Mouse (Mus musculus): ENCODE measurements around the gene Plbd2. TPM values are rescaled to one million over a fixed set of nuclear protein-coding genes. Genes with fewer than 3 reads are reported as not detected.

Plbd2 gene
- 10 to 100 TPM; 62.6 to 66.0 TPM for total RNA-seq (2021)
- long read RNA-seq, experiment 1, full-length matches to known transcripts: 28 of 58 reads
- long read RNA-seq, experiment 1, partial matches to known transcripts: 6 of 58 reads
- long read RNA-seq, experiment 1, other reads (novel, unspliced or antisense): 24 of 58 reads
- long read RNA-seq, experiment 2, full-length matches to known transcripts: 32 of 62 reads
- long read RNA-seq, experiment 2, partial matches to known transcripts: 8 of 62 reads
- long read RNA-seq, experiment 2, other reads (novel, unspliced or antisense): 22 of 62 reads

DNA sequence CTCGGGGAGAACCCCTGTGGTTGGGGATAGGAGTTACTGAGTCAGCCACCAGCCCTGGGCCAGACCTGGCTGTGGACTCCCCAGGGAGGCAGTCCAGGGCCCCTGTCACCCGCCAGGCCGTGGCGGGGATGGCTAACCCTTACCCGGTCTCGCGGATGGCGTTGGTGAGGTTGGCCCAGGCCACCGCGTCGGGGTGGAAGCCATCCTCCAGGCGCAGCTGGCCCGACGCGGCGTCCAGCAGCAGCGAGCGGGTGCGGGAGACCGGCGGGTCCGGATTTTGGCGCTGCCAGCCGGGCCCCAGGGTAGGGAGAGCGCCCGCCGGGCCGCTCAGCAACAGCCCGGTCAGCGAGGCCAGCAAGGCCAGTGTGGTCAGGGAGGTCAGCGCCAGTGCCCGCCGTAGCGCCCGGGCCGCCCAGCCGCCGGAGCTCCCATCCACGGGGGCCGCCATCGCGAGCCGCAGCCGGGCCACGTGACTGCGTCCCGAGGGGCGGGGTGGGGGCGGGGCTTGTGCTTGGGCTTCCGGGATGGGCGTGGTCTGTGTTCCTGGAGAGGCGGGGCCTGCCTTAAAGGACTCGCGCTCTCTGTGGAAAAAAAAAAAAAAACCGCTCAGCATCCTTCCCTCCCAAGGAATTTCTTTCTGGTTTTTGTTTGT lies at the start of gene Plbd2:
TSS of gene Plbd2 (minus strand) at position 482 of the 652 bp plus-strand sequence.
- peak; percentile 75 to 77 for DNase-seq (ENCODE audit: low spot score in 2 of 2)
- H3K27ac ChIP-seq: peak within 1 kb of the TSS; percentile 90
- peak within 1 kb of the TSS; percentile 97 for H3K4me3 ChIP-seq
- TF ChIP-seq CTCF (conservative IDR thresholded peaks at IDR 0.05): no peak

GRCm38 (mm10) chr5:120550673-120551072 lies 47.2 kb upstream of the Plbd2 start:
- TF ChIP-seq CTCF (conservative IDR thresholded peaks at IDR 0.05): no peak
- Histone ChIP-seq H3K27ac (no peak overlapping the region), H3K4me3 (no peak overlapping the region)
- peak in 1 of 2 experiments; percentile 53 for DNase-seq (ENCODE audit: low spot score in 2 of 2)

- Histone ChIP-seq H3K27ac (no peak overlapping the region), H3K4me3 (no peak overlapping the region)
- no peak for TF ChIP-seq CTCF (conservative IDR thresholded peaks at IDR 0.05)
- DNase-seq (ENCODE audit: low spot score in 2 of 2): no peak
Measured at GRCm38 (mm10) chr5:120550137-120550536, 46.7 kb upstream of the Plbd2 start.

DNA sequence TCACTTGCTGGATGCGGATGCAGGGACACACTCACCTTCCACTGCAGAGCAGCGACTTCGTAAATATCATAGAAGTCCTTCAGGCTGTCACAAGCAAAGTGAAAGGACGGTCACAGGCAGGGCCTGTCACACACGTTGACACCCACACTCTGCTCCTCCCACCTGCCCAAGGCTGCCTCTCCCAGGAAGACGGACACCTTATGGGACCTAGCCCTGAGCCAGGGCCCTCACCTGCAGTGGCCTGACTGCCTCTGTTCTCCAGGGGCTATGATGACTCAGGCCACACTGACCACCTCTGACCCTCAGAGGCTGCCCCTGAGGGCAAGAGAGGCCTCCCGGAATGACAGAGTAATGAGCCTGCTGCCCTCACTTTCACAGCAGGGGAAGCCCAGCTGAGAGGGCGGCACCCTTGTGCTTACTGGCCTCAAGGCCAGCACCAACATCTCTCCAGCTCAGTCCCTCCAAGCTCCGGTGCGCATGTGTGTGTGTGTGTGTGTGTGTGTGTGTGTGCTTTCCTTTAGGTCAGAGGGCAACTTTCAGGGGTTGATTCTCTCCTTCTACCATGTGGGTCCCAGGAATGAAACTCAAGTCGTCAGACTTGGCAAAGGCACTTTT lies 44.9 kb upstream of the Plbd2 start:
- Histone ChIP-seq H3K27ac (no peak overlapping the region), H3K4me3 (no peak overlapping the region)
- DNase-seq (ENCODE audit: low spot score in 2 of 2): no peak
- no peak for TF ChIP-seq CTCF (conservative IDR thresholded peaks at IDR 0.05)

GRCm38 (mm10) chr5:120536632-120537031 lies 33.2 kb upstream of the Plbd2 start:
- Histone ChIP-seq H3K27ac (peak overlapping the region; percentile 76), H3K4me3 (no peak overlapping the region)
- no peak for TF ChIP-seq CTCF (conservative IDR thresholded peaks at IDR 0.05)
- no peak for DNase-seq (ENCODE audit: low spot score in 2 of 2)

- no peak for TF ChIP-seq CTCF (conservative IDR thresholded peaks at IDR 0.05)
- Histone ChIP-seq H3K4me3 (no peak overlapping the region), H3K27ac (peak overlapping the region; percentile 76)
- peak; percentile 36 to 37 for DNase-seq (ENCODE audit: low spot score in 2 of 2)
Measured at GRCm38 (mm10) chr5:120536046-120536445, 32.6 kb upstream of the Plbd2 start.

DNA sequence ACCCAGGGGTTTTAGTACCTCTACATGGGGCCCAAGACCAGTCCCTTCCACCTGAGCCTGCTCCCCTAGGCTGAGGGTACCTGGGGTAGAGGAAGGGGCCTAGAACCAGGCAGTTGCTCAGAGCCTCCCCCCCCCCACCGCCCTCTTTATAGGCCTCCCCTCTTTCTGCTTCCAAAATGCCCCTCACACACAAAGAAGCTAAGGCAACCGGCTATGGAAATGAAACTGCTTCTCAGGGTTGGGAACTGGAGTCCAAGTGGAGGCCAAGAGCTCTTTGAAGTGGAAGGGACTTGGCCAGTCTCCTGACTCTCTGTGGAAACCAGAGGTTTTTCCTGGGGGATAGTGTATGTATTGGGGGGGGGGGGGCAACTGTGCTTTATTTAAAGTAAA lies 31.3 kb upstream of the Plbd2 start:
- no peak for DNase-seq (ENCODE audit: low spot score in 2 of 2)
- Histone ChIP-seq H3K27ac (peak overlapping the region; percentile 43), H3K4me3 (no peak overlapping the region)
- TF ChIP-seq CTCF (conservative IDR thresholded peaks at IDR 0.05): no peak

GRCm38 (mm10) chr5:120534071-120534685 lies 30.8 kb upstream of the Plbd2 start:
- H3K27ac ChIP-seq: peak overlapping the region; percentile 43
- no peak for DNase-seq (ENCODE audit: low spot score in 2 of 2)
- no peak for TF ChIP-seq CTCF (conservative IDR thresholded peaks at IDR 0.05)
- no peak overlapping the region for H3K4me3 ChIP-seq

DNA sequence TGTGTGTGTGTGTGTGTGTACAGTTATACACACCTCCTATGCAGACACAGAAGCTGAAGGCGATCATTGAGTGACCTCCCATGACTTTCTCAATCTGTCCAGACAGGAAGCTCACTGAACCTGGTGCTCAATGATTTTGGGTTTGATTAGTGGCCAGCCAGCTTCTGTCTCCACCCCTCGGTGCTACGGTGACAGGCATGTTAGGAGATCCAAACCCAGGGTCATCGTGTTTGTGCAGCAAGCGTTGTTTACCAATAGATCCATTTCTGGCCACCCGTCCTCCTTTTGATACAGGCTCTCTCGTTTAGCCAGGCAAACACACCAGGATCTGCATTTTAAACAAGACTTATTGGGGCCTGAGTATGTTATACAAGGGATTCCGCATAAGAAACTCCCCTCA lies 28.2 kb upstream of the Plbd2 start:
- H3K27ac ChIP-seq: no peak overlapping the region
- DNase-seq (ENCODE audit: low spot score in 2 of 2): no peak
- H3K4me3 ChIP-seq: no peak overlapping the region
- no peak for TF ChIP-seq CTCF (conservative IDR thresholded peaks at IDR 0.05)

GRCm38 (mm10) chr5:120527296-120527964 lies 24.0 kb upstream of the Plbd2 start:
- no peak overlapping the region for H3K4me3 ChIP-seq
- no peak overlapping the region for H3K27ac ChIP-seq
- TF ChIP-seq CTCF (conservative IDR thresholded peaks at IDR 0.05): no peak
- no peak for DNase-seq (ENCODE audit: low spot score in 2 of 2)

DNA sequence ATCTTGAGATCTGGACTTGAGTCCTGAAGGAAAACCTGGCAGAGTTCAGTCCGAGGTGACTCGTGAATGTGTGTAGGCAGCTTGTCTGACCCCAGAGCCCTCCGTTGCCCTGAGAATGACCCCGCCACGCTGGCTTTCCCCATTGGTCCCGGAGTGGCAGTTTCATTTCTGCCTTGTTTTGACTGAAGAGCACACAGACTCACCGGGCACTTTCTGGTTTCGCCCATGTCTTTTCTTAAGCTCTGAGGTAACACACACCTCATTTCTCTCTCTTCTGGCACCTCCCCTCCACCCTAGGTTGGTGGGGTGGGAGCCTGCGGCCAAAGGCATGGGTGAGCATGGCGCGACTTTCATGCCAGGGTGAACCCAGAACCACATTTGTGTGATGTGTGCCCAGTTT lies 22.9 kb upstream of the Plbd2 start:
- H3K4me3 ChIP-seq: no peak overlapping the region
- no peak for TF ChIP-seq CTCF (conservative IDR thresholded peaks at IDR 0.05)

GRCm38 (mm10) chr5:120525737-120526136 lies 22.3 kb upstream of the Plbd2 start:
- no peak for DNase-seq (ENCODE audit: low spot score in 2 of 2)
- no peak overlapping the region for H3K27ac ChIP-seq
- H3K4me3 ChIP-seq: no peak overlapping the region
- TF ChIP-seq CTCF (conservative IDR thresholded peaks at IDR 0.05): peak; percentile 54

More for the DNA sequence above, 22.9 kb upstream of the Plbd2 start:
- H3K27ac ChIP-seq: no peak overlapping the region
- DNase-seq (ENCODE audit: low spot score in 2 of 2): no peak

- Histone ChIP-seq H3K27ac (no peak overlapping the region), H3K4me3 (no peak overlapping the region)
- DNase-seq (ENCODE audit: low spot score in 2 of 2): no peak
- no peak for TF ChIP-seq CTCF (conservative IDR thresholded peaks at IDR 0.05)
Measured at GRCm38 (mm10) chr5:120524736-120525135, 21.3 kb upstream of the Plbd2 start.
